Mouse (Mus musculus): ENCODE measurements around the gene Rgs10. TPM values are rescaled to one million over a fixed set of nuclear protein-coding genes. Genes with fewer than 3 reads are reported as not detected.

Gene Rgs10
- polyA plus RNA-seq, 1 experiment from 2014 or later: 8.7 TPM

DNA sequence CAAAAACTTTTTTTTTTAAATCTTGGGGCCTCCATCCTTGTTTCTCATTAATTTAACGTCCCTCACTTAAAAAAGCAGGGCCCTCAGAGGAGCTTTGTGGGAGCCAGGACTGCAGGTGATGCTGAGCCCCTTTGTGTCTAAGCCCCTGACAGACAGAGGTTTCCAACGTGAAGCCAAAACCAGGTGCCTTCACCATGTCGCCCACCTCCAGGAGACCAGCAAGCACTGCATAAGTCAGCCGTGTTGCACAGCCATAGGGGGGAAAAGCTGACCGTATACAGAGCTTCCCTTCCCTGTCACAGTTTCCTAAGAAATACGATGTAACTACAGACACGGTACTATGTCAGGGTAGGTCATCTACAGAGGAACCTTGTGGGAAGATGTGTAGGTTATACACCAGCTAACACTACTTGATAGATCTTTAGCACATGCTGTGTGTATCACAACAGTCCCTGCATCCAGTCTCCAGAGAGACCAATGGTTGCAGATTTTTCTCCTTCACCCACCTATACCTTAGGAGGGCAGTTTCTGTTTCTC is 35.3 kb downstream of the Rgs10 start:
- ATAC-seq (ENCODE audit: low FRiP score, low TSS enrichment): no peak

DNA sequence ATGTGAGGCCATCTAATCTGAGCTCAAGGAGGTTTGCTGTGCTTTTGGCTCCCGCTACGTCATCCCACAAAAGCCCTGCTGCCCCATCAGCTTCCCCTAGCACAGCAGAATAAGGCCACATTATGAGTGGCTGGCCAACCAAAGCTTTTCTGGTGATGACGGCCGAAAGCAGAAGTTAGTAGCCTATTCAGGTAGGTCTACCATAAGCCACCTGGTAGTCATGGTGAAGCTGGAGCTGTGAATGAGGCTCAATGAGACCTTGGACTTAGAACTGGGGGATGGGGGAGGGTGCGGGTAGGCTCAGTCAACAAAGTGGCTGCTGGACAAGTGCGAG is 36.1 kb downstream of the Rgs10 start:
- H3K4me1 ChIP-seq (ENCODE audit: control insufficient read depth, insufficient read depth, low read length): peaks cover 5% of the 10 kb centered on the region; the same call in 1 of the 2 replicates
- H3K27ac ChIP-seq (ENCODE audit: low read depth, low read length): no peak overlapping the region
- no peak overlapping the region for H3K4me3 ChIP-seq (ENCODE audit: low read length)
- no peak overlapping the region for H3K9ac ChIP-seq (ENCODE audit: low read depth, low read length)
- H3K9me3 ChIP-seq (ENCODE audit: control insufficient read depth, low read length): no peaks in the 10 kb centered on the region
- no peaks in the 10 kb centered on the region for H3K27me3 ChIP-seq (ENCODE audit: control insufficient read depth, insufficient read depth, low read length)
- H3K36me3 ChIP-seq (ENCODE audit: control insufficient read depth, insufficient read depth, low read length): no peaks in the 10 kb centered on the region
- 93% methylated on average over 6 of the region's 6 CpGs for WGBS
- no peak for ATAC-seq (ENCODE audit: low FRiP score, low TSS enrichment)
- no peak overlapping the region for H3K4me2 ChIP-seq (replicated peaks; ENCODE audit: low read depth, low read length)

More for the DNA sequence above, 35.3 kb downstream of the Rgs10 start:
- H3K27ac ChIP-seq (ENCODE audit: low read depth, low read length): no peak overlapping the region
- H3K9ac ChIP-seq (ENCODE audit: low read depth, low read length): no peak overlapping the region
- no peaks in the 10 kb centered on the region for H3K9me3 ChIP-seq (ENCODE audit: control insufficient read depth, low read length)
- no peak overlapping the region for H3K4me3 ChIP-seq (ENCODE audit: low read length)
- H3K36me3 ChIP-seq (ENCODE audit: control insufficient read depth, insufficient read depth, low read length): no peaks in the 10 kb centered on the region
- no peak overlapping the region for H3K4me2 ChIP-seq (replicated peaks; ENCODE audit: low read depth, low read length)
- peaks cover 5% of the 10 kb centered on the region; the same call in 1 of the 2 replicates for H3K4me1 ChIP-seq (ENCODE audit: control insufficient read depth, insufficient read depth, low read length)
- no peaks in the 10 kb centered on the region for H3K27me3 ChIP-seq (ENCODE audit: control insufficient read depth, insufficient read depth, low read length)
- WGBS: 64% methylated on average over 7 of the region's 7 CpGs

DNA sequence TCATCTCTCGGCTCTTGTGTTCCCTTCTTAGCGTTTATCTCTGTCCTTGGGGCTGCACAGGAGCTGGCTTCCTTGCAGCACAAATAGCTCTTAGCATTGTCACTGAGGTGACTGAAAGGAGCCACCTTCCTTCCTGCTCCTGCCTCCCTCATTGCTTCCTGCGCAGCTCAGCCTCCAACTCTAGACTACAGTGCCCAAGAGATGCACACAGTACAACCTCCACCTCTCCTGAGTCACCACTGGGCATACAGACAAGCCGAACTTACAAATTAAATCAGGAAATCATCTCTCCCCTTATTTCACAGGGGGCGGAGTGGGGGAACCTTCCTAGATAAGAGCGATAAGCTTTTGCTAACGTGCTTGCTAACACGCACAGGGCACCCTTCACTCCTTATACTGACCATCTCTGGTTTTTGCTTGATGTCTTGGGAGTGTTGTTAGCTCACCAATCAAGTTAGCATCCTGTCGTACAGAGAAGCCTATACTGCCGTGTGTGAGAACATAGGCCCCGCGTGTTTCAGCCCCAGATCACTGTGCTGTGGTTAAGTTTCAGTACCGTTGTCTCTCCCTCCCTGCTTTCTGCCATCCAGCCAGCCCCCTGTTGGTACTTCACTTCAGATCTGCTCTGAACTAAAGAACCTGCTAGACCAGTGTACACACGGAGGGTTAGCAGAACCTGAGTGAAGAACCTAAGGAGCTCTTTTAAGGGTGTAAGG is 36.6 kb downstream of the Rgs10 start:
- H3K4me2 ChIP-seq (replicated peaks; ENCODE audit: low read depth, low read length): no peak overlapping the region
- no peak overlapping the region for H3K27ac ChIP-seq (ENCODE audit: low read depth, low read length)
- WGBS: 86% methylated on average over 14 of the region's 14 CpGs
- no peaks in the 10 kb centered on the region for H3K36me3 ChIP-seq (ENCODE audit: control insufficient read depth, insufficient read depth, low read length)
- H3K4me1 ChIP-seq (ENCODE audit: control insufficient read depth, insufficient read depth, low read length): peaks cover 5% of the 10 kb centered on the region; the same call in 1 of the 2 replicates
- H3K27me3 ChIP-seq (ENCODE audit: control insufficient read depth, insufficient read depth, low read length): no peaks in the 10 kb centered on the region
- H3K4me3 ChIP-seq (ENCODE audit: low read length): no peak overlapping the region
- H3K9me3 ChIP-seq (ENCODE audit: control insufficient read depth, low read length): no peaks in the 10 kb centered on the region
- no peak overlapping the region for H3K9ac ChIP-seq (ENCODE audit: low read depth, low read length)
- ATAC-seq (ENCODE audit: low FRiP score, low TSS enrichment): no peak

DNA sequence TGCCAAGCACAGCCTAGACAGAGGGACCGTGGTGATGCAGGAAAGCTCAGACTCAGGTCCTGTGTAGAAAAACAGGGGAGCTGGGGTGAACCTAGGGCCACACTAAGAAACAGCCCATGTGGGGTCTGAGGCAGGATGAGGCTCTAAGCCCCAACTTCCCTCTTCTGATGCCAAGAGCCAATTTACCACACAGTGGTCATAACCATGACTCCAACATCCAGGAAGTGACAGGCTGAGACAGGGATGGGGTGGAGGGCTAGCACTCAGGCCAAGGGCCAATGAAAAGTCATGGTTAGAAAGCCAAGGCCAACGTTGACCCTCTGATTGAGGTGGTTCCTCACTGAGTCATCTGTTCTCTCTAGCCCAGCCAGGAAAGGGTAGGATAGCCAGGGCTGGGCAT is 37.6 kb downstream of the Rgs10 start:
- no peak overlapping the region for H3K4me3 ChIP-seq (ENCODE audit: low read length)
- no peak overlapping the region for H3K9ac ChIP-seq (ENCODE audit: low read depth, low read length)
- no peaks in the 10 kb centered on the region for H3K27me3 ChIP-seq (ENCODE audit: control insufficient read depth, insufficient read depth, low read length)
- no peaks in the 10 kb centered on the region for H3K36me3 ChIP-seq (ENCODE audit: control insufficient read depth, insufficient read depth, low read length)
- no peaks in the 10 kb centered on the region for H3K9me3 ChIP-seq (ENCODE audit: control insufficient read depth, low read length)
- 78% methylated on average over 2 of the region's 2 CpGs for WGBS
- H3K4me1 ChIP-seq (ENCODE audit: control insufficient read depth, insufficient read depth, low read length): peaks cover 5% of the 10 kb centered on the region; the same call in 1 of the 2 replicates
- H3K27ac ChIP-seq (ENCODE audit: low read depth, low read length): no peak overlapping the region
- no peak overlapping the region for H3K4me2 ChIP-seq (replicated peaks; ENCODE audit: low read depth, low read length)
- ATAC-seq (ENCODE audit: low FRiP score, low TSS enrichment): no peak

DNA sequence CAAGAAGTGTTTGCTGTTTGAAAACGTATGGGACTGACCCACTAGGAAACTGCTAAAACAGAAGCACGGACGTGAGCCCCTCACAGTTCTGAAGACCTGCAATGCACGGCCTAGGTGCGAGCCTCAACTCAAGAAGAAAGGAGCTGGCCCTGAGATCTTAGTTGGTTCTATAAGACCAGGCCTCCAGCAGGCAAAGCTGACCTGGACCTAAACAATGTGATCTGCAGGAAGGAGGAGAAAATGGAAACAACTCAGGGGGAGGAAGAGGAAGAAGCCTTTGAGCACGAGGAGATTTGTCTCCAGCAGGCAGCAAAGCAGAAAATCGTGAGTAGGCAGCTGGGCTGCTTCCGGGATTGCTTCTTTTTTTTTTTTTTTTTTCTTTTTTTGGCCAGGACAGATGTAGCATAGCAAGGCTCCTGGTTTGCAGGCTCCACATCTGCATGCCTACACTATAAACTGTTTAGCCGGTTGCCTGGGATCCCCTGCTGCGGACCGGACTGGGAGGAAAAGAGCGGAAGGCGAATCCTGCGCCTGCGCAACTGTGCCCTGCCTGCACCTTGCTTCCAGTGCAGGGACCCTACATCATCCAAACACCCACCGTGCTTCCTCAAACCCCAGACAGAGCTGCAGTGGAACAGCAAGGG is 39.3 kb downstream of the Rgs10 start:
- H3K27me3 ChIP-seq (ENCODE audit: control insufficient read depth, insufficient read depth, low read length): no peaks in the 10 kb centered on the region
- H3K4me2 ChIP-seq (replicated peaks; ENCODE audit: low read depth, low read length): no peak overlapping the region
- no peaks in the 10 kb centered on the region for H3K36me3 ChIP-seq (ENCODE audit: control insufficient read depth, insufficient read depth, low read length)
- H3K4me3 ChIP-seq (ENCODE audit: low read length): no peak overlapping the region
- 68% methylated on average over 16 of the region's 16 CpGs for WGBS
- no peak overlapping the region for H3K27ac ChIP-seq (ENCODE audit: low read depth, low read length)
- no peaks in the 10 kb centered on the region for H3K9me3 ChIP-seq (ENCODE audit: control insufficient read depth, low read length)
- ATAC-seq (ENCODE audit: low FRiP score, low TSS enrichment): no peak
- no peak overlapping the region for H3K9ac ChIP-seq (ENCODE audit: low read depth, low read length)
- H3K4me1 ChIP-seq (ENCODE audit: control insufficient read depth, insufficient read depth, low read length): peaks cover 5% of the 10 kb centered on the region; the same call in 1 of the 2 replicates

DNA sequence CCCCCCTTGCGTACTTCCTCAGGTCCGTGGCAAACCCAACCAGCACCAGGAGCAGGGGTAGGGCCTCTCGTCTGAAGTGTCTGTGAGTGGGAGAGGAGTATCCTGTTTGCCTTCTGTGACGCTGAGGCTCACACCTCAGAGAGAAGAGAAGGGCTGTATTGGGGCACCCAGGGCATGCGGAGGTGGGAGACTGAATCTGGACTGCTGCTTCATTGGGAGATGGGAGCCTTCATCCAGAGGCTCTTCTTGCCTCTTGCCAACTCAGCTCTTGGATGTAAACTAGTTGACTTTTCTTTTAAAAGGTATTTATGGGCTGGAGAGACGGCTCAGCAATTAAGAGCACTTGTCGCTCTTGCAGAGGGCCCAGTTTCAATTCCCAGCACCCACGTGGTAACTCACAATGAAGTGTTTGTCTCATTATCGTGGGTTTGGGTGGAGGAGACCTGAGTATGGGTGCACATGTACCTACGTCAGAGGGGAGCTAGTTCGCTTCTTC is 42.3 kb downstream of the Rgs10 start:
- WGBS: 62% methylated on average over 11 of the region's 11 CpGs
- H3K4me2 ChIP-seq (replicated peaks; ENCODE audit: low read depth, low read length): no peak overlapping the region
- H3K4me3 ChIP-seq (ENCODE audit: low read length): no peak overlapping the region
- no peaks in the 10 kb centered on the region for H3K27me3 ChIP-seq (ENCODE audit: control insufficient read depth, insufficient read depth, low read length)
- H3K4me1 ChIP-seq (ENCODE audit: control insufficient read depth, insufficient read depth, low read length): peaks cover 5% of the 10 kb centered on the region; the same call in 1 of the 2 replicates
- no peaks in the 10 kb centered on the region; the same call in 1 of the 2 replicates for H3K9me3 ChIP-seq (ENCODE audit: control insufficient read depth, low read length)
- no peak overlapping the region for H3K27ac ChIP-seq (ENCODE audit: low read depth, low read length)
- ATAC-seq (ENCODE audit: low FRiP score, low TSS enrichment): no peak
- H3K9ac ChIP-seq (ENCODE audit: low read depth, low read length): no peak overlapping the region
- no peaks in the 10 kb centered on the region for H3K36me3 ChIP-seq (ENCODE audit: control insufficient read depth, insufficient read depth, low read length)

DNA sequence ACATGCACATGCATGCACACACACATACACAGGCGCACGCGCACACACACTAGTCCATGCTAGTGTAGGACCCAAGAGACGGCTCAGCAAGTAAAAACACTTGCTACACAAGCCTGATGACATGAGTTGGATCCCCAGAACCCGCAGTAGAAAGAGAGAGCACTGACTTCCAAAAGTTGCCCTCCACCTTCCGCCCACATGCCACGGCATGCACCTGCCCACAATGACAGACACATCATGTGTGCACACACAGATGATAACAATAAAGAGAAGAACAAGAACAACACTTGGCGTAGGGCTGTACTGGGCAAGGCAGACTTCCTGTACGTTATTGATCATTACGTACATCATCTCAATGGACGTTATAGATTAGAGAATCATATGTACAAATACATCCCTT is 44.4 kb downstream of the Rgs10 start:
- H3K4me1 ChIP-seq (ENCODE audit: control insufficient read depth, insufficient read depth, low read length): no peaks in the 10 kb centered on the region
- 93% methylated on average over 11 of the region's 11 CpGs for WGBS
- H3K4me2 ChIP-seq (replicated peaks; ENCODE audit: low read depth, low read length): no peak overlapping the region
- H3K36me3 ChIP-seq (ENCODE audit: control insufficient read depth, insufficient read depth, low read length): no peaks in the 10 kb centered on the region
- no peak overlapping the region for H3K9ac ChIP-seq (ENCODE audit: low read depth, low read length)
- H3K4me3 ChIP-seq (ENCODE audit: low read length): no peak overlapping the region
- no peak for ATAC-seq (ENCODE audit: low FRiP score, low TSS enrichment)
- no peak overlapping the region for H3K27ac ChIP-seq (ENCODE audit: low read depth, low read length)
- H3K9me3 ChIP-seq (ENCODE audit: control insufficient read depth, low read length): no peaks in the 10 kb centered on the region; the same call in 1 of the 2 replicates
- no peaks in the 10 kb centered on the region for H3K27me3 ChIP-seq (ENCODE audit: control insufficient read depth, insufficient read depth, low read length)

DNA sequence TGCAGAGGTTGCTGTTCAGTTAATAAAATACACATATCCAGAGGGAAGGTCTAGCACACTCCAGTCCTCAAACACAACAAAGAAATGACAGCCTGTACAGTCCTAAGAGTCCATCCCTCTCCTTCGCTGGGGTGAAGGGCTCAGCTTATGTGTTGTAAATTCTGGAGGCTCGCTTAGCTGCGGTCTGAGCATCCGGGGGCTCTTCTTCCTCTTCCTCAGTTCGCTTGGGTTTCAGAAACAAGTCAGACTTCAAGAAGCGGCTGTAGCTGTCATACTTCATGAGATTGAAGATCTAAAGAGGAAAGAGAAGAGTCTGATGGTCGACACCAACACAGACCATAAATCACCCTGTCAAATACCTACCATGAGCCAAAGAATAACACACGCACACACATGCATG is 44.8 kb downstream of the Rgs10 start:
- Histone ChIP-seq H3K9me3 (ENCODE audit: control insufficient read depth, low read length) (no peaks in the 10 kb centered on the region; the same call in 1 of the 2 replicates), H3K4me2 (replicated peaks; ENCODE audit: low read depth, low read length) (no peak overlapping the region), H3K36me3 (ENCODE audit: control insufficient read depth, insufficient read depth, low read length) (no peaks in the 10 kb centered on the region), H3K9ac (ENCODE audit: low read depth, low read length) (no peak overlapping the region), H3K27ac (ENCODE audit: low read depth, low read length) (no peak overlapping the region), H3K4me1 (ENCODE audit: control insufficient read depth, insufficient read depth, low read length) (no peaks in the 10 kb centered on the region), H3K4me3 (ENCODE audit: low read length) (no peak overlapping the region), H3K27me3 (ENCODE audit: control insufficient read depth, insufficient read depth, low read length) (no peaks in the 10 kb centered on the region)
- ATAC-seq (ENCODE audit: low FRiP score, low TSS enrichment): no peak
- WGBS: 84% methylated on average over 8 of the region's 8 CpGs

DNA sequence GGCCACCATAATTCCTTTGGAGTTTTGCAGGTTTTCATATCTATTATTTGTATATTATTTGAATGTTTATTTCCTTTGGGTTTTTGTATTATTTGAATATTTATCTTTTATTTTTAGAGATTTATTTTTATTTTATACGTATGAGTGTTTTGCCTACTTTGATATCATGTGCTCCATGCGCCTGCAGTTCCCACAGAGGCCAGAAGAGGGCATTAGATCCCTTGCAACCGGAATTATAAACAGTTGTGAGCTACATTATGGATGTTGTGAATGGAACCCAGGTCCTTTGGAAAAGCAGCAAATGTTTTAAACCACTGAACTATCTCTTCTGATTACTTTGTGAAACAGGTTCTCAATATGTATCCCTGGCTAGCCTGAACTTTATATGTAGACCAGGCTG is 46.2 kb downstream of the Rgs10 start:
- no peak overlapping the region for H3K4me2 ChIP-seq (replicated peaks; ENCODE audit: low read depth, low read length)
- H3K36me3 ChIP-seq (ENCODE audit: control insufficient read depth, insufficient read depth, low read length): no peaks in the 10 kb centered on the region
- no peak overlapping the region for H3K4me3 ChIP-seq (ENCODE audit: low read length)
- ATAC-seq (ENCODE audit: low FRiP score, low TSS enrichment): no peak
- no peaks in the 10 kb centered on the region for H3K27me3 ChIP-seq (ENCODE audit: control insufficient read depth, insufficient read depth, low read length)
- no peaks in the 10 kb centered on the region; the same call in 1 of the 2 replicates for H3K9me3 ChIP-seq (ENCODE audit: control insufficient read depth, low read length)
- H3K4me1 ChIP-seq (ENCODE audit: control insufficient read depth, insufficient read depth, low read length): no peaks in the 10 kb centered on the region
- 68% methylated on average over 3 of the region's 3 CpGs for WGBS
- H3K9ac ChIP-seq (ENCODE audit: low read depth, low read length): no peak overlapping the region
- H3K27ac ChIP-seq (ENCODE audit: low read depth, low read length): no peak overlapping the region
